Mouse (Mus musculus): ENCODE results near the gene Rnf207. TPM values are rescaled to one million over a fixed set of nuclear protein-coding genes. Genes with fewer than 3 reads are reported as not detected.

Rnf207 gene
- total RNA-seq, 2 experiments from 2014 or later: 3.1 to 4.0 TPM

DNA sequence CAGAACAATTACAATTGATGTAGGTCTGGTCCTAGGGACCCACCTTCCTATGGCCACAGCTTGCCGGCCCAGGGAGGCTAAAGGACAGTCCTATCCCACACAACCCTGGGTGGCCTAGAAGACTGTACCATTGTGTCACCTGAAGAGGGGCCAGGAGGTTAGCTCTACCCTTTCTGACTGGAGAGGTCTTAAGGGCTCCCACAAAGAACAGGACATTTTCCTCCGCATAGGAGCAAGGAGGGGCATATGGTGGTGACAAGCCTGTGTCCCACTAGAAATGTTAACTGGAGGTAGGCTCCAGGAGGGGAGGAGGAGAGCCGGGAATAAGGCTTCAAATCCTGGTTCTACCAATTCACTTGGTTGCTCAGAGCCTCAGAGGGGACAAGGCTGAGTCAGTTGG, 45.6 kb downstream of the Rnf207 start:
- no peak for DNase-seq (ENCODE audit: low spot score in 2 of 2)

DNA sequence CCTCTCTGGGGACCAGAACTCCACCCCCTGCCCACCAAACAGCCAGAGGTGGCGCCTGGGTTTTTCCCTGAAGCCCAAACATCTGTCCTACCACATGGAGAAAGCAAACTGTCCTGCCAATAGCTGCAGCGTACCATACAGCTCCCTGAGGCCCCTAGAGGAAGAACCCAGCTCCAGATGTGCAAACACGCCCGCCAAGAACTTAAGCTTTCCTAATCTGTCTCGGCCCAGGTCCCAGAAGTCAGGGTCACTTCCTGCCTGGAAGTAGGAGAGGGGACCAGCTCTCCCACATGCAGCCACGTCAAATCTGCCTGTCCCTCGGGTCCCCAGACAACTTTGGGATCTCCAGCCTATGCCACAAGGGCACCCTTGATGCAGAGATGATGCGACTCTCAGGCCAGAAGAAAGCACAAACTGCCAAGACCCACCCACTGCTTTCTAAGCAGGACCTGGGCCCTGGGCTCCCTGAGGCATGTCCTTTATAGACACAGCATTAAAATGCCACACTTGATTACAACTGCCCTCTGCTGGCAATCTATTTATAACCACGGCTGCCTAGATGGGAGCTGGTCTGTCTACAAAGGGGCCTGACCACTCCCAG, 46.2 kb downstream of the Rnf207 start:
- DNase-seq (ENCODE audit: low spot score in 2 of 2): peak in 1 of 2 experiments; percentile 46

DNA sequence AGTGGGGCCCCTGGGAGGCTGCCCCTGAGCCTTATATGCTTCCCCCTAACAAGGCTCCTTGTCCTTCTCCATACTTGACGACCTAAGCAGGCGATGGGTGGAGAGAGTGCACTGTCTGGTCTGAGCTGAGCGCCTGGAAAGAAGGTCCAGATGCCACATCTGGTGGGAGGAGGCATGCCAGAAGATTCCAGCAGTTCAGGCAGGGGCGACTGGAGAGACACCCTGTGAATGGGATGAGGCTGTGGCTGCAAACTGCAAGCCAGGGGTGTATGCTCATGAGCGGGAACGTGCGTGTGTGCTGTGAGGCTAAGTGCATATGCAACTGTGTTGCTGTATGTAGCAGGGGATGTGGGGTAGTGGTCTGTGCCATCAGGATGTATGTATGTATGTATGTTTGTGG, 46.8 kb downstream of the Rnf207 start:
- no peak for DNase-seq (ENCODE audit: low spot score in 2 of 2)

DNA sequence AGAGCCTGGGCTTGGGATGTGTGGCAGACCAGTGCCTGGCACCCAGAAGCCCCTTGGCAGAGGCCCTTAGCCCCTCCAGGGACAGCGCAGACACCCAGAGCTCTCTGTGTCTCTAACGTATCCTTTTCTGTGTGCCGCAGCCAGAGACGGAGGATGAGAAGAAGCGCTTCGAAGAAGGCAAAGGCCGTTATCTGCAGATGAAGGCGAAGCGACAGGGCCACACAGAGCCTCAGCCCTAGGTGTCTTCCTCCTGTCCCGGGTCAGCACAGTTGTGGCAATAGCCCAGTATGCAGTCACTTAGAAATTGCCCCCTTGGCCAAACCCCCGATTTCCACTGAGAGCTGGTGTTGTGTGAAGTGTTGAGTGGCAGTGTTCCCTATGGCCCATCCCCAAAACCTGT, 47.5 kb downstream of the Rnf207 start:
- DNase-seq (ENCODE audit: low spot score in 2 of 2): no peak

DNA sequence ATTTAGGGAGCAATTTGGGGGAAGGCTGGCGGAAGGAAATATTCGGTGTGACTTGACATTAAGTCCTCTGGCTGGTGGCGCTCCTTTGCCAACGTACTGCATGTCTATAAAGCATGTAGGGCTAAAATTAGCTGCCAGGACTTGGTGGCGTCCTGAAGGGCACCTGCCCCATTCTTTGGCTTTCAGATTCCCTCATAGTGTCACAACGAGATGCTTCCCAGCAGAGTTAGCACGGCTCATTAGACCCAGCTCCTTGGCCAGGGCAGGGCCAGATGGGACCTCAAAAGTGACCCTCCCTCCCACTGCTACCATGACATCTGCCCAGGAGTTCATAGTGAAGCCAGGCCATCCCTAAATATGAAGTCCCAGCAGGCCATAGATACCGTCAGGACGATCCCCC, 48.2 kb downstream of the Rnf207 start:
- DNase-seq (ENCODE audit: low spot score in 2 of 2): no peak

DNA sequence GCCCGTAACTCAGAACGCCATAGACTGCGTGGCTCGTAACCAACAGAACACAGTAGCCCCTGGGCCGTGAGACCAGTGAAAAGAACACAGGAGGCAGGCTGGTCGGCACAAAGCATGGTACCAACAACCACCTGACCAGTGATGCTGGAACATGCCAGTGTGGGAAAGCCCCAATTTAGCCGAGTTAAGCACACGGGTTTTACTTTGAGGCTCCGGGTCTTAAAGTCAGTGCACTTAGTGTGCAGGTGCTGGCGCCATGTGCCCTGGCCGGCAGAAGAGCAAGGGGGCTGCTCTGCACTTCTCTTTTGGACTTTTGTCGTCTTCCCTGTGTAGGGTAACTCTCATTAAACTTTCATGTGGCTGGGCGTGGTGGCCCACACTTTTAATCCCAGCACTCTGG, 48.8 kb downstream of the Rnf207 start:
- no peak for DNase-seq (ENCODE audit: low spot score in 2 of 2)

DNA sequence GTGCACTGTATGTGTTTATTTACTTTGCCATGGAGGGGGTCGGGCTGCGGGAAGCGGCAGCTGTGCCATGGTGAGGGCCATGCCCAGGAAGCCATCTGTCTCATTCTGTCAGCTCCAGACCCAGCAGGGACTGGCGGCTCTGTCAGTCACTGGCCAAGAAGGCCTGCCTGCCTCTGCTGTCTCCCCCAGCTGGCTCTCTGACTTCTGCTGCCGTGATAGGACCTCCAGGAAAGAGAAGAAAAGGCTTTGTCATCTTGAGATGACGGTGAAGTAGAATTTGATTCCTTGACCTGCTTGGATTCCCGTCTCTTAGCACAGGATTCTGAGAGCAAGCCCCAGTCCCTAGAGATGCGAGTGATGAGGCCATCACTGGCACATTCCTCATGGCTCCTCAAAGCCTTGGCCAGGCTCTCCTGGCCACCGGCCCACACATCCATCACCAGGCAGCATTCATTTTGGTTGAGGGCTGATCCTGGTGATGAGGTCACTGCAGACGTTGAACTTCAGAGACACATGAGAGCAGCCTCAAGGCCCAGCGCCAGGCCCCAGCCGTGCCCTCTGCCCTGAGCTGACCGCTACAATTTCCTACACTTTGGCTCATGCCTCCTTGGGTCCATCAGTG, 50.9 kb downstream of the Rnf207 start:
- peak; percentile 46 to 62 for DNase-seq (ENCODE audit: low spot score in 2 of 2)

DNA sequence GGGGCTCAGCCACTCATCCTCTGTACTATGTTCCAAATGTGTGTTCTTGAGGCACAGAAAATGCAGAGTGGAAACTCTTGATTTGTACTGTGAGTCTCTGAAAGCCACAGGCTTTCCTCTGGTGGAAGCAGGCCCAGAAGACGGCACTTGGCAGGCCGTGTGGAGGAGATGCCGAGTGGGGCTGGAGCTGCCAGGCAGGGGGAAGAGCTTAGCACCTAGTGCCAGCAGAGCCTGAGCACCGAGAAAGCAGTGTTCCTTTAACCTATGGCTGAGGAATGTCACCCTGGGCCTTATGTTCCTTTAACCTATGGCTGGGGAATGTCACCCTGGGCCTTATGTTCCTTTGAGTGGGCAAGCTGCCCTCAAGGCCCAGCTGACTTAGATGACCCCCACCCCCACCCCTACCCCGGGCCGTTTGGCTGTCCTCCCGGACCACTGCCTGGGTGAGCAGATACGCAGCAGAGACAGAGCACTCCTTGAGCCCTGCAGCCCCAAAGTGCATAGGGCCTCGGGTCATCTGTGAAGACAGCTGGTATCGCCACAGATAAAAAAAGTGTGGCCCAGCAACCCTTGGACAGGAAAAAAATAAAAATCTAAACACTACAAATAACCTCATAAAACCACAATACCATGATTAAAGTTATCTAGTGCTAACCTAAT, 52.4 kb downstream of the Rnf207 start:
- DNase-seq (ENCODE audit: low spot score in 2 of 2): peak; percentile 54 to 64

DNA sequence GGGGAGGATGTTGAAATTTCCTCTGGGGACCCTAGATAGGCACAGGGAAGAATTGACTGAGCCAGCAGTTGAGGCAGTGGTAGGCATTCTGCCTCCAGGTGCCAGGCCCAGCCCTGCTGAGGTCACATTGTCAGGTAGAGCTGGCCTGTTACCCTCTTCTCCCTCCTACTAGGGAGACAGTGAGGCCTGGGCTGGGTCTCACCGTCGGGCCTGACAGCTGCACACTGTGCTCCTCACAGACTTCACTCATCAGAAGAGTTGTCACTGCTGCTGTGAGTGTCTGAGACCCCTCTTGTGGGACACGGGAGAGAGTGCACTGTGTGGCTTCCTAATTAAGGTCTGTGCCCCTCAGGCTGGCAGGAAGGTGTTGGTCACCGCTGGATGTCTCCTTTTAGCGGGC, 53.0 kb downstream of the Rnf207 start:
- DNase-seq (ENCODE audit: low spot score in 2 of 2): no peak

DNA sequence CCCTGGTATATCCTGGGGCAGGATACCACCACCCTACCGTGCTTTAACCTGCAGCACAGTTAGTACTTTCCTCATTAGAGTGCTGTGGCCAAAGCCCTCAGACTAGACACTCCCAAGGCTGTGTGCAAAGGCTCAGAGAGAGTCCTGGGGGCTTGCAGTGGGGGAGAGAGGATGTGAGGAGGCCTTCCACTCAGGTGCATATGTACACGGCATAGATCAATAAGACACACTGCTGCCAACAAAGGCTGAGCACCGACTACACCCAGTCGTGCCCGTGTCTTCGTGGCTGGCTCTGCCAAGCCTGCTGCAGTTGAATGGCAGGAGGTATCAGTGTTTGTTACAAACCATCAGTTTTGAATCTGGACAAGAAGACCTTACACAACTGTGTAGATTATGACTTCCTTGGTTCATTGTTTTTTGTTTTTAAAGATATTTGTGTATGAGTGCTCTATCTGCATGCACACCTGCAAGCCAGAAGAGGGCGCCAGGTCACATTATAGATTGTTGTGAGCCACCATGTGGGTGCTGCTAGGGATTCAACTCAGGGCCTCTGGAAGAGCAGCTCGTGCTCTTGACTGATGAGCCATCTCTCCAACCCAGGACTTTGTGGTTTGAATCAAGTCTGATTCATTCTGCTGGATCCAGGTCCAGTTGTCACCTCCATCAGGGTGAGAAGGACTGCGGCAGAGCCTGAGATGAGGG, 53.8 kb downstream of the Rnf207 start:
- no peak for DNase-seq (ENCODE audit: low spot score in 2 of 2)

DNA sequence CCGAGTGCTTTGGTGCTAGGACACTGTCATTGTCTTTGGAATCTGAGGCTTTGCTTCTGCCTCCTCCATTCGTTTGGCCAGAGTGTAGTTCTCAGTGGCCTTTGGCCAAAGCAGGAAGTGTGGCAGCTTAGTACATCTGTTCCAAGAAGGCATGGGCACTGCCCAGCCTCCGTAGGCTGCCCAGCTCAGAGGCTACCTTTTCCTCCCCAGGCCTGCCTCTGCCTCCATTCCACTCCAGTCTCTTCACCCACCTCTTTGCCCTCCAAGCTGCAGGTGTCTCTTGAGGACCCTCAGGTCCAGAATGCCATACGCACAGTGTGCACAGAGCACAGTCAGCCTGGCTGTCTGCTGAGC, 54.6 kb downstream of the Rnf207 start:
- DNase-seq (ENCODE audit: low spot score in 2 of 2): no peak

DNA sequence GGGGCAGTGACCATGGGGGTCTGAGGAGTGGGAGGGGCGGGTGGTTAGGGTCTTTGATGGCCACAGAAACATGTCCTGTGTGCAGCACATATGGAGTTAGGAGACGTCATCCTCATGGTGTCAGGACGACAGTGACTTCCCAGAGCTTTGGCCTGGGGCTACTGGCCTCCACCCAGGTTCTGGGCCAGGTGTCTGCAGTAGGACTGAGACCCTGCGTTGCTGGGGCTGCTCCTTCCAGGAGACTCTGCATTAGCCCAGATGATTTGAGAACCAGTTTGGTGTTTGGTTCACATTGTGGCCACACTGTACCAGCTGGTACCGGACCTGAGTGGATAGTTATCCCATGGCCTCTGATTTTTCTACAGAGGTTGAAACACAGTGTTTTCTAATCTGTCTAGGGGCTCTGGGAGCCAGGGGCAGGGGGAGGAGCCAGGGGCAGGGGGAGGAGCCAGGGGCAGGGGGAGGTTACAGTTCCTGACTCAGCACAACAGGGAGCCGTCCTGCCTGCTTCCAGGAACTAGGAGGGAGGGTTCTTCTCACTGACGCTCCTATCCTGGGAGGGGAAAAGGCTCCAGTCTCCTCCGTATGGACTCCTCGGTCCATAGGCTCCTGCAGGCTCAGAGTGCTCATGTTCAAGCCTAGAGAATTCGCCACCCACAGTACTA, 55.1 kb downstream of the Rnf207 start:
- no peak for DNase-seq (ENCODE audit: low spot score in 2 of 2)

DNA sequence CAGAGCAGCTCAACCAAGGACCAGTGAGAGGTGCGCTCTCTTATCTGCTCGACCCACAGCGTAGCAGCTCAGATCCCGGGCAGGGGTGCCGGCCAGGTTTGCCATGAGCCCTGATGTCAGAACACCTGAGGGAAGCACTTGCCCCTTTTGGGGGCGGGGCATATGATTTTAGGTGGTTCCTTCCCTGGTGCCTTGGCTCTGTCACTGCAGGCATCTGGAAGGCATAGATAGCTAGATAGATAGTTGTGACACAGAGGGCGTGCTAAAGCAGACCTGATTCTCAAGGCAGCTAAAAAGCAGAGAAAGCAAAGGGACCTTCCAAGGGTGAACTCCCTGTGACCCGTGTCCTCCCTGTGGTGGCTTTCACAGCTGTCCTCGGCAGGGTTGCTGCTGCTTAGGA, 55.7 kb downstream of the Rnf207 start:
- DNase-seq (ENCODE audit: low spot score in 2 of 2): no peak

DNA sequence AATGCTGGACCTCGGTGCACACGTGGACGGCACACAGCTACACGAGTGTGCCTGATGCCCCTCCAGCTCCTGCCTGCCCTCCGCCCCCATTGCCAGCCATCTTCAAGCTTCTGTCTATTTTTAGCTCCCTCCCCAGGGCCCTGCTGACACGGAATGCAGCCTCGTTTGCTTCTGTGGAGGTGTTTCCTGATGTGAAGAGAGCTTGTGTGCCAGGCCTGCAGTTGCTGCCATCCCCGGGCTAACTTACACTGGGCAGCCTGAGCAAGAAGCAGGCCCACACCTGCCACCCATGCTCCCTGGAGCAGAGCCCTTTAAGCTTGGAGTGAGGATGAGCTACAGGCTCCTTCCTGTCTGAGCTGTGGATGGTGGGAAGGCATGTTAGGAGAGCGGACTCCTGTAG, 56.6 kb downstream of the Rnf207 start:
- no peak for DNase-seq (ENCODE audit: low spot score in 2 of 2)

DNA sequence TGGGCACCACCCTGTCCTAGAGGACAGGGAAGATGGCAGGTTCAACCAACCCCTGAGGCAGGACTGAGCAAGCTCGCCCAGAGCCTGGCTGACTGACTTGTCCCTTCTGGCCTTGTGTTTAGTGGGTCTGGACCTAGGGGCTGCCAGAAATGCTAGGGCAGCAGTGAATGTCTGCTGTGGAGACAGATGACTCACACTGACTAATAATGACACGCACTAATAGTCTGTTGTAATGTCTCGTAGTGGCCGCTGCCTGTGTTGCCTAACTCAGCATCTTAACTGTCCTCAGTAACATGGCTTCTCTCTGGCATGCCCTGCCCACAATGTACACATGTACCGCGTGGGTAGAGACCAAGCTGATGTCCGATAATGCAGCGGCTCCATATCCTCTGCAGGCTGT, 58.3 kb downstream of the Rnf207 start:
- no peak for DNase-seq (ENCODE audit: low spot score in 2 of 2)

DNA sequence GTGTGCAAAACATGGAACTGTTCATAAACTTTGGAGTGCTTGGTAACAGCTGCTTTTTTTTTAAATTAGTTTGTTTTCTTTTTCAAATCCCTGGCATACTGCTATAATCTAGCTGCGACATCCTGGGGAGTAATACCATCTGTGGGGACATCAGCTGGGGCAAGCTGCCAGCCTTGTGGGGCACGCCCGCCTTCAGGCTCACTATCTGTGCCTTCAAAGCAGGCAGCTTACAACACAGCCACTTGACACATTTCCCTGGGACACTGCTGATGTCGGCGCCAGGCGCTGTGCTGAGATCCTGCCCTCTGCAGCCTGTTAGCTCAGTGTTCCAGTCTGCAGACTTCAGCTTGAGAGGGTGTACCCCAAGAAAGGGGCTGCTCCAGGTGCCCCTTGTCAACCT, 61.7 kb downstream of the Rnf207 start:
- peak; percentile 72 to 77 for DNase-seq (ENCODE audit: low spot score in 2 of 2)

Other genes starting within 250 kb of the Rnf207 start
- 10 to 100 TPM; 76.0 to 79.6 TPM for gene Plekhg5, start 246.5 kb downstream of the Rnf207 start, total RNA-seq (2021)
- gene Tnfrsf25, start 203.1 kb downstream of the Rnf207 start, total RNA-seq (2021): 10 to 100 TPM; 14.0 to 15.1 TPM
- under 1 TPM; 0.62 to 0.78 TPM for gene Espn, start 166.6 kb downstream of the Rnf207 start, total RNA-seq (2021)
- gene Hes2, start 160.1 kb downstream of the Rnf207 start, total RNA-seq (2021): not detected
- gene Acot7, start 140.9 kb downstream of the Rnf207 start, total RNA-seq (2021): 100 to 1,000 TPM; 426 to 431 TPM
- gene Gpr153, start 44.8 kb downstream of the Rnf207 start, total RNA-seq (2021): 10 to 100 TPM; 21.4 to 23.1 TPM
- gene Hes3, start 27.3 kb downstream of the Rnf207 start, total RNA-seq (2021): not detected
- gene Icmt, start 21.8 kb downstream of the Rnf207 start, total RNA-seq (2021): 10 to 100 TPM; 27.9 to 33.9 TPM
- gene Rpl22, start 6.7 kb upstream of the Rnf207 start, total RNA-seq (2021): 100 to 1,000 TPM; 283 to 319 TPM
- gene Chd5, start 19.7 kb upstream of the Rnf207 start, total RNA-seq (2021): 100 to 1,000 TPM; 189 to 192 TPM
- gene Nphp4, start 157.7 kb upstream of the Rnf207 start, total RNA-seq (2021): 10 to 100 TPM; 21.3 to 22.4 TPM
- 100 to 1,000 TPM; 233 to 258 TPM for gene Kcnab2, start 158.9 kb upstream of the Rnf207 start, total RNA-seq (2021)

Data from layer of hippocampus, postnatal 10 days (tissue).